22 mouse cellular contexts compared by ENCODE assay signal in genomic region chr4:63026286-63026685, GRCm38 (mm10).
A peak's percentile ranks its signal among the peaks of the same experiment; 100 is the strongest.
DNase-seq lines count a peak whose midpoint lies in the region; ATAC-seq and TF ChIP-seq lines count a peak whose summit lies in the region.
"Had no signal": no experiment of that assay in that cellular context is flagged by ENCODE, and none has a peak within 500 bp of the region (broad histone marks: within the 10 kb centered on the region; RNA-seq: fewer than 3 reads in every experiment).

No protein-coding gene starts in this region.

- H3K4me1 ChIP-seq in intestine, embryonic 15.5 days (replicated peaks) = peaks cover 14% of the 10 kb centered on the region
- H3K4me1 ChIP-seq in intestine, postnatal 0 days (replicated peaks; ENCODE audit: control insufficient read depth, insufficient read depth, low read length) = no peaks in the 10 kb centered on the region

- H3K36me3 ChIP-seq in intestine, embryonic 15.5 days = no peaks in the 10 kb centered on the region
- no peaks in the 10 kb centered on the region for H3K36me3 ChIP-seq in intestine, postnatal 0 days (ENCODE audit: control insufficient read depth, insufficient read depth)
- H3K36me3 ChIP-seq: limb, embryonic 15.5 days had no signal

- WGBS in intestine, embryonic 15.5 days = 91% methylated on average over 3 of the region's 3 CpGs
- 90% methylated on average over 3 of the region's 3 CpGs for WGBS in intestine, postnatal 0 days

- peak; percentile 62 to 81 for DNase-seq in kidney, postnatal 25 days
- no peak for DNase-seq in kidney, adult 18-20 months
- peak; percentile 29 to 59 for DNase-seq in kidney, postnatal 36 days
- DNase-seq in kidney, postnatal 4 days = peak; percentile 14 to 29
- DNase-seq in embryo, embryonic 9.5 days (ENCODE audit: extremely low spot score) = no peak
- DNase-seq: adrenal gland, adult 2 months; cerebellum, adult 11 months; cerebellum, adult 9-11 months; forebrain, postnatal 0 days; gastrocnemius, postnatal 25 days; heart, adult 2 months; left cerebral cortex, postnatal 4 days; lung, postnatal 10 days; right cerebral cortex, postnatal 14 days; thymus, postnatal 25 days had no signal

- no peak overlapping the region for H3K4me2 ChIP-seq in intestine, embryonic 15.5 days (replicated peaks)
- H3K4me2 ChIP-seq in intestine, postnatal 0 days (replicated peaks; ENCODE audit: low read depth) = no peak overlapping the region
- H3K4me2 ChIP-seq: heart, embryonic 13.5 days; limb, embryonic 15.5 days had no signal

- no peak overlapping the region for H3K9ac ChIP-seq in intestine, embryonic 15.5 days
- H3K9ac ChIP-seq in intestine, postnatal 0 days (ENCODE audit: low read depth, low read length) = no peak overlapping the region
- H3K9ac ChIP-seq: forebrain, postnatal 0 days; heart, embryonic 13.5 days; limb, embryonic 15.5 days; liver, embryonic 14.5 days had no signal

- no peak for TF ChIP-seq CTCF in intestine, postnatal 0 days (IDR thresholded peaks at IDR 0.05; ENCODE audit: low read depth)

- H3K27ac ChIP-seq in intestine, embryonic 15.5 days = no peak overlapping the region
- H3K27ac ChIP-seq in intestine, postnatal 0 days (ENCODE audit: low read depth, low read length) = no peak overlapping the region
- H3K27ac ChIP-seq: embryonic facial prominence, embryonic 10.5 days; heart, adult 2 months; heart, embryonic 13.5 days; limb, embryonic 15.5 days; liver, embryonic 14.5 days; midbrain, embryonic 10.5 days had no signal

- no peaks in the 10 kb centered on the region for H3K9me3 ChIP-seq in intestine, embryonic 15.5 days
- no peaks in the 10 kb centered on the region for H3K9me3 ChIP-seq in intestine, postnatal 0 days (ENCODE audit: control insufficient read depth)
- H3K9me3 ChIP-seq: embryonic facial prominence, embryonic 10.5 days; heart, embryonic 13.5 days; limb, embryonic 15.5 days had no signal

- H3K27me3 ChIP-seq in intestine, embryonic 15.5 days (replicated peaks) = no peaks in the 10 kb centered on the region
- H3K27me3 ChIP-seq in intestine, postnatal 0 days (replicated peaks; ENCODE audit: control insufficient read depth, insufficient read depth, low read length) = no peaks in the 10 kb centered on the region
- H3K27me3 ChIP-seq: heart, embryonic 13.5 days; limb, embryonic 15.5 days had no signal

- 0 out of 2 replicates have a peak, but pooled peaks have one; percentile 8 for ATAC-seq in intestine, embryonic 15.5 days
- no peak for ATAC-seq in intestine, postnatal 0 days
- ATAC-seq: forebrain, postnatal 0 days had no signal

- H3K4me3 ChIP-seq in intestine, embryonic 15.5 days (replicated peaks) = no peak overlapping the region
- H3K4me3 ChIP-seq in intestine, postnatal 0 days (ENCODE audit: low read depth, low read length) = no peak overlapping the region
- H3K4me3 ChIP-seq: embryonic facial prominence, embryonic 10.5 days; heart, adult 2 months; heart, embryonic 13.5 days; limb, embryonic 15.5 days; midbrain, embryonic 10.5 days had no signal

Comparison
In these comparisons a context has a peak if more than half of its experiments do, and no peak if none do; other contexts are left out.
1. DNase-seq: peak in kidney, postnatal 25 days (2 of 2), kidney, postnatal 36 days (2 of 2) and kidney, postnatal 4 days (2 of 2); none in kidney, adult 18-20 months (single experiment) and embryo, embryonic 9.5 days (single experiment).